Mouse (Mus musculus) heart, embryonic 15.5 days (tissue): ENCODE measurements around the gene Gapdh. TPM values are rescaled to one million over a fixed set of nuclear protein-coding genes. Genes with fewer than 3 reads are reported as not detected.

Experiments
- ATAC-seq: fragments of 200-750 bp; cut with Nextera tagmentation; replicated peaks from 2 replicates; pipeline ENCODE4 v1.8.0; 2017; ENCODE audit warnings: low read depth, moderate TSS enrichment; ENCODE audit not compliant: insufficient number of reproducible peaks, insufficient read depth, low FRiP score
- H3K27ac ChIP-seq: fragments of 300-500 bp; sonication (generic); 2 replicates; pipeline ENCODE4 v1.5.1; 2015; ENCODE audit warnings: mild to moderate bottlenecking, inconsistent platforms
- H3K27me3 ChIP-seq: fragments of 300-500 bp; sonication (generic); 2 replicates; pipeline ENCODE4 v1.6.1; 2015; ENCODE audit warnings: inconsistent platforms
- H3K36me3 ChIP-seq: fragments of 300-500 bp; sonication (generic); 2 replicates; pipeline ENCODE4 v1.6.1; 2015; ENCODE audit warnings: mild to moderate bottlenecking, inconsistent platforms
- H3K4me1 ChIP-seq: fragments of 300-500 bp; sonication (generic); replicated peaks from 2 replicates; pipeline ENCODE4 v1.6.1; 2015; ENCODE audit warnings: inconsistent platforms
- H3K4me2 ChIP-seq: fragments of 300-500 bp; sonication (generic); 2 replicates; pipeline ENCODE4 v1.6.1; 2015; ENCODE audit warnings: inconsistent platforms, mild to moderate bottlenecking, moderate library complexity
- H3K4me3 ChIP-seq: fragments of 300-500 bp; sonication (generic); 2 replicates; pipeline ENCODE4 v1.5.1; 2015; ENCODE audit warnings: mild to moderate bottlenecking, inconsistent platforms
- H3K9ac ChIP-seq: fragments of 300-500 bp; sonication (generic); 2 replicates; pipeline ENCODE4 v1.6.1; 2015; ENCODE audit warnings: mild to moderate bottlenecking, inconsistent platforms
- H3K9me3 ChIP-seq: fragments of 300-500 bp; sonication (generic); replicated peaks from 2 replicates; pipeline ENCODE4 v1.6.1; 2016; ENCODE audit warnings: inconsistent platforms
- WGBS: fragments of 180-500 bp; shearing (Covaris S2); methylation state at CpG from one replicate; pipeline ENCODE4 v1.1.7; 2015; ENCODE audit warnings: mixed read lengths; 5-methylcytosine and 5-hydroxymethylcytosine counted together
- polyA plus RNA-seq: library from polyadenylated mRNA; unstranded; fragments of >200 nt; fragmentation: Nextera tagmentation; extraction: Ambion mirVana; gene quantifications from 2 replicates; pipeline ENCODE4 v1.2.1, GENCODE M21; 2015

Gene Gapdh
- polyA plus RNA-seq, 1 experiment from 2014 or later = 4,210 TPM

GRCm38 (mm10) chr6:125158944-125159492 lies 7.2 kb downstream of the Gapdh start:
- Histone ChIP-seq H3K4me3 (no peak overlapping the region), H3K9ac (no peak overlapping the region), H3K36me3 (peaks cover 29% of the 10 kb centered on the region), H3K4me2 (no peak overlapping the region), H3K9me3 (no peaks in the 10 kb centered on the region), H3K4me1 (peaks cover 36% of the 10 kb centered on the region), H3K27me3 (no peaks in the 10 kb centered on the region), H3K27ac (no peak overlapping the region)
- ATAC-seq = no peak
- 83% methylated on average over 15 of the region's 15 CpGs for WGBS

- H3K4me1 ChIP-seq = peaks cover 20% of the 10 kb centered on the region
- no peak overlapping the region; the same call in 1 of the 2 replicates for H3K27ac ChIP-seq
- H3K9me3 ChIP-seq = no peaks in the 10 kb centered on the region
- peaks cover 36% of the 10 kb centered on the region; the same call in 1 of the 2 replicates for H3K36me3 ChIP-seq
- no peaks in the 10 kb centered on the region for H3K27me3 ChIP-seq
- no peak for ATAC-seq
- H3K9ac ChIP-seq = no peak overlapping the region; the same call in 1 of the 2 replicates
- no peak overlapping the region for H3K4me3 ChIP-seq
- H3K4me2 ChIP-seq = no peak overlapping the region
- WGBS = 69% methylated on average over 7 of the region's 7 CpGs
These were observed 9.2 kb downstream of the Gapdh start for GRCm38 (mm10) chr6:125156903-125157614.

GRCm38 (mm10) chr6:125156491-125156890 lies 9.8 kb downstream of the Gapdh start:
- no peak overlapping the region for H3K4me3 ChIP-seq
- no peak overlapping the region for H3K4me2 ChIP-seq
- ATAC-seq = no peak
- H3K27me3 ChIP-seq = no peaks in the 10 kb centered on the region
- no peak overlapping the region for H3K27ac ChIP-seq
- H3K9me3 ChIP-seq = no peaks in the 10 kb centered on the region
- no peak overlapping the region for H3K9ac ChIP-seq
- peaks cover 39% of the 10 kb centered on the region; the same call in 1 of the 2 replicates for H3K36me3 ChIP-seq
- H3K4me1 ChIP-seq = peaks cover 16% of the 10 kb centered on the region
- 91% methylated on average over 3 of the region's 3 CpGs for WGBS

GRCm38 (mm10) chr6:125155262-125155661 lies 11.0 kb downstream of the Gapdh start:
- Histone ChIP-seq H3K4me1 (peaks cover 8% of the 10 kb centered on the region), H3K27ac (no peak overlapping the region), H3K4me2 (no peak overlapping the region), H3K27me3 (no peaks in the 10 kb centered on the region), H3K9ac (no peak overlapping the region), H3K4me3 (no peak overlapping the region), H3K36me3 (peaks cover 34% of the 10 kb centered on the region; the same call in 1 of the 2 replicates), H3K9me3 (no peaks in the 10 kb centered on the region)
- ATAC-seq = no peak
- 89% methylated on average over 8 of the region's 8 CpGs for WGBS

GRCm38 (mm10) chr6:125154550-125154949 lies 11.7 kb downstream of the Gapdh start:
- peaks cover 33% of the 10 kb centered on the region; the same call in 1 of the 2 replicates for H3K36me3 ChIP-seq
- no peak overlapping the region for H3K4me2 ChIP-seq
- ATAC-seq = no peak
- peaks cover 9% of the 10 kb centered on the region for H3K4me1 ChIP-seq
- H3K4me3 ChIP-seq = no peak overlapping the region
- no peaks in the 10 kb centered on the region for H3K27me3 ChIP-seq
- no peak overlapping the region for H3K27ac ChIP-seq
- no peak overlapping the region for H3K9ac ChIP-seq
- no peaks in the 10 kb centered on the region for H3K9me3 ChIP-seq

GRCm38 (mm10) chr6:125153682-125154081 lies 12.6 kb downstream of the Gapdh start:
- no peaks in the 10 kb centered on the region for H3K9me3 ChIP-seq
- H3K4me1 ChIP-seq = peaks cover 18% of the 10 kb centered on the region
- ATAC-seq = no peak
- no peak overlapping the region for H3K4me3 ChIP-seq
- no peaks in the 10 kb centered on the region for H3K27me3 ChIP-seq
- H3K4me2 ChIP-seq = no peak overlapping the region
- H3K9ac ChIP-seq = no peak overlapping the region
- H3K36me3 ChIP-seq = peaks cover 25% of the 10 kb centered on the region; the same call in 1 of the 2 replicates
- H3K27ac ChIP-seq = no peak overlapping the region
- 88% methylated on average over 4 of the region's 4 CpGs for WGBS

GRCm38 (mm10) chr6:125153018-125153389 lies 13.3 kb downstream of the Gapdh start:
- ATAC-seq = no peak
- no peaks in the 10 kb centered on the region for H3K9me3 ChIP-seq
- H3K4me2 ChIP-seq = no peak overlapping the region
- H3K27ac ChIP-seq = no peak overlapping the region
- H3K4me1 ChIP-seq = peaks cover 24% of the 10 kb centered on the region
- peaks cover 25% of the 10 kb centered on the region; the same call in 1 of the 2 replicates for H3K36me3 ChIP-seq
- H3K4me3 ChIP-seq = no peak overlapping the region
- 82% methylated on average over 5 of the region's 5 CpGs for WGBS
- no peak overlapping the region for H3K9ac ChIP-seq
- no peaks in the 10 kb centered on the region for H3K27me3 ChIP-seq

- no peaks in the 10 kb centered on the region for H3K9me3 ChIP-seq
- WGBS = 72% methylated on average over 22 of the region's 22 CpGs
- no peak for ATAC-seq
- no peak overlapping the region for H3K4me3 ChIP-seq
- no peaks in the 10 kb centered on the region for H3K27me3 ChIP-seq
- H3K9ac ChIP-seq = no peak overlapping the region
- H3K36me3 ChIP-seq = peaks cover 25% of the 10 kb centered on the region; the same call in 1 of the 2 replicates
- no peak overlapping the region for H3K27ac ChIP-seq
- no peak overlapping the region for H3K4me2 ChIP-seq
- peaks cover 30% of the 10 kb centered on the region for H3K4me1 ChIP-seq
These were observed 13.9 kb downstream of the Gapdh start for GRCm38 (mm10) chr6:125152212-125153017.

GRCm38 (mm10) chr6:125149569-125149950 lies 16.7 kb downstream of the Gapdh start:
- Histone ChIP-seq H3K4me1 (peaks cover 54% of the 10 kb centered on the region), H3K27ac (peak overlapping the region; percentile 95), H3K9me3 (no peaks in the 10 kb centered on the region), H3K9ac (peak overlapping the region; percentile 46), H3K27me3 (no peaks in the 10 kb centered on the region), H3K36me3 (peaks cover 21% of the 10 kb centered on the region; the same call in 1 of the 2 replicates), H3K4me2 (peak overlapping the region; percentile 75), H3K4me3 (0 out of 2 replicates have a peak overlapping the region, but pooled peaks have one; percentile 74)
- 56% methylated on average over 7 of the region's 7 CpGs for WGBS
- no peak for ATAC-seq

GRCm38 (mm10) chr6:125148926-125149568 lies 17.2 kb downstream of the Gapdh start:
- peaks cover 57% of the 10 kb centered on the region for H3K4me1 ChIP-seq
- 46% methylated on average over 16 of the region's 16 CpGs for WGBS
- peak overlapping the region; percentile 75 for H3K4me2 ChIP-seq
- no peak for ATAC-seq
- peak overlapping the region; percentile 46 for H3K9ac ChIP-seq
- no peaks in the 10 kb centered on the region for H3K9me3 ChIP-seq
- H3K27ac ChIP-seq = peak overlapping the region; percentile 95
- peaks cover 21% of the 10 kb centered on the region; the same call in 1 of the 2 replicates for H3K36me3 ChIP-seq
- peak overlapping the region; percentile 74 for H3K4me3 ChIP-seq
- no peaks in the 10 kb centered on the region for H3K27me3 ChIP-seq
